Mouse (Mus musculus) hindbrain, embryonic 13.5 days (tissue): ENCODE measurements around the gene Rnf213. TPM values are rescaled to one million over a fixed set of nuclear protein-coding genes. Genes with fewer than 3 reads are reported as not detected.

Experiments
- ATAC-seq: fragments of 200-750 bp; cut with Nextera tagmentation; 2 replicates; pipeline ENCODE4 v1.8.0; 2017; ENCODE audit warnings: moderate TSS enrichment; ENCODE audit not compliant: low FRiP score
- H3K27ac ChIP-seq: fragments of 300-500 bp; sonication (generic); 2 replicates; pipeline ENCODE4 v1.5.1; 2015; ENCODE audit warnings: inconsistent platforms, mild to moderate bottlenecking, moderate library complexity
- H3K27me3 ChIP-seq: fragments of 300-500 bp; sonication (generic); 2 replicates; pipeline ENCODE4 v1.6.1; 2015; ENCODE audit warnings: mild to moderate bottlenecking, inconsistent platforms
- H3K36me3 ChIP-seq: fragments of 300-500 bp; sonication (generic); 2 replicates; pipeline ENCODE4 v1.6.1; 2015; ENCODE audit warnings: mild to moderate bottlenecking, inconsistent platforms
- H3K4me1 ChIP-seq: fragments of 300-500 bp; sonication (generic); replicated peaks from 2 replicates; pipeline ENCODE4 v1.6.1; 2015; ENCODE audit warnings: inconsistent platforms
- H3K4me2 ChIP-seq: fragments of 300-500 bp; sonication (generic); 2 replicates; pipeline ENCODE4 v1.6.1; 2015; ENCODE audit warnings: inconsistent platforms, mild to moderate bottlenecking, moderate library complexity
- H3K4me3 ChIP-seq: fragments of 300-500 bp; sonication (generic); 2 replicates; pipeline ENCODE4 v1.5.1; 2015; ENCODE audit warnings: mild to moderate bottlenecking, inconsistent platforms
- H3K9ac ChIP-seq: fragments of 300-500 bp; sonication (generic); 2 replicates; pipeline ENCODE4 v1.6.1; 2015; ENCODE audit warnings: mild to moderate bottlenecking, inconsistent platforms
- H3K9me3 ChIP-seq: fragments of 300-500 bp; sonication (generic); 2 replicates; pipeline ENCODE4 v1.6.1; 2016; ENCODE audit warnings: inconsistent platforms
- WGBS: fragments of 180-500 bp; shearing (Covaris S2); methylation state at CpG from one replicate; pipeline ENCODE4 v1.1.7; 2015; 5-methylcytosine and 5-hydroxymethylcytosine counted together
- polyA plus RNA-seq: library from polyadenylated mRNA; unstranded; fragments of >200 nt; fragmentation: Nextera tagmentation; extraction: Ambion mirVana; gene quantifications from 2 replicates; pipeline ENCODE4 v1.2.1, GENCODE M21; 2015

Rnf213 gene
- 0.70 and 0.94 TPM in 2 replicates for polyA plus RNA-seq

DNA sequence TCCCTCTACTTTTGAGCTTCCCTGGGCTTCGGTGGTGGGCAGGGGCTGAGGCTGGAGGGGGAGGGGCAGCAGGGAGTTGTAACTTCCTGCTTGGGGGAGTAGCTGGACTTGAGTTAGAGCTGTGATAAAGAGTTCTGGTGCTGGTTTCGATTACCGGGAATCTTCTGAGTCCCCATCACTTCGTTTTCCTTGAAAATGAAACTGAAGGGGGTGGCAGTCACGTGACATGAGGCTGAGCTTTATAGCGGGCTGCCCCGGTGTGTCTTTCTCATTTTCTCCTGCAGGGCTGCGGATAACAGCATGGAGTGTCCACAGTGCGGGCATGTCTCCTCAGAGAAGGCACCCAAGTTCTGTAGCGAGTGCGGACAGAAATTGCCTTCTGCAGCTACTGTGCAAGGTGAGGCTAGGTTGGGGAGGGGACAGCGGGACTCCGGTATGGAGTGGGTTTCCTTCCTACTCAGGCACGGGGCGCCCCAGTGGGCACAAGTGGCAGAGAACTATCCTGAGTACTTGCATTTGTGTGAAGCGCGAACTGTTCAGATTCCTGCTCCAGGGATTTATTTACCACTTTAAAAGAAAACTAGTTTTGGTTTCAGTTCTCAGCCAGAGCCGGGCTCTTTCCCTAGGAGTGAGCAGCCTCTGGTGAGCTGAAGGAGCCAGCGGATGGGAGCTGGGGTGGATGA, at the start of gene Rnf213:
Gene Rnf213, plus strand, starts transcription at position 301 of the 683 bp plus-strand sequence.
- Histone ChIP-seq H3K9ac (peak within 1 kb of the TSS; percentile 60), H3K9me3 (no peaks in the 10 kb centered on the region), H3K4me3 (peak within 1 kb of the TSS; percentile 38), H3K4me1 (peaks cover 32% of the 10 kb centered on the region), H3K27ac (no peak within 1 kb of the TSS), H3K4me2 (peak within 1 kb of the TSS; percentile 59), H3K36me3 (no peaks in the 10 kb centered on the region), H3K27me3 (peaks cover 90% of the 10 kb centered on the region)
- no peak for ATAC-seq
- 2% methylated on average over 19 of the region's 19 CpGs for WGBS

DNA sequence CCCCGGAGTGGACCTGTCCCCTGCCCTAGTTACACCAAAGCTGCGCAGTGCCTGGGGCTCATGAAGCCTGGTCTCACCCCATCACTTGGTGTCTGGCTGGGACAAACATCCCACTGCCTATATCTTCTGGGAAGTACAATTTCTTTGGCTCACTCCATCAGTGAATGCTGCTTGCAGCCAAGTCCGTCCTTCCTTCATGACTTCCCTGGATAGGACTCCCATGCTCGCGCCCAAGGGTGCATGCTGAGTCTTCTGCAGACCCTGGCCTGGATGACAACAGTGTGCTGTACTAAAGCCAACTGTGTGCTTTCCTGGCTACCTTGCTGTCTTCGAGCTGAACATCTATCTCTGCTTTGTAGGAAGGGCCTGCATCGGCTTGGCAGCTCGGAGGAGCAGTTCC, 48.7 kb upstream of the Rnf213 start:
- H3K27ac ChIP-seq, result no peak overlapping the region
- no peak overlapping the region for H3K4me2 ChIP-seq
- no peak overlapping the region for H3K4me3 ChIP-seq
- WGBS, result 89% methylated on average over 8 of the region's 8 CpGs
- ATAC-seq, result no peak
- no peaks in the 10 kb centered on the region for H3K4me1 ChIP-seq
- H3K9ac ChIP-seq, result no peak overlapping the region
- H3K9me3 ChIP-seq, result no peaks in the 10 kb centered on the region
- H3K27me3 ChIP-seq, result no peaks in the 10 kb centered on the region
- no peaks in the 10 kb centered on the region for H3K36me3 ChIP-seq

DNA sequence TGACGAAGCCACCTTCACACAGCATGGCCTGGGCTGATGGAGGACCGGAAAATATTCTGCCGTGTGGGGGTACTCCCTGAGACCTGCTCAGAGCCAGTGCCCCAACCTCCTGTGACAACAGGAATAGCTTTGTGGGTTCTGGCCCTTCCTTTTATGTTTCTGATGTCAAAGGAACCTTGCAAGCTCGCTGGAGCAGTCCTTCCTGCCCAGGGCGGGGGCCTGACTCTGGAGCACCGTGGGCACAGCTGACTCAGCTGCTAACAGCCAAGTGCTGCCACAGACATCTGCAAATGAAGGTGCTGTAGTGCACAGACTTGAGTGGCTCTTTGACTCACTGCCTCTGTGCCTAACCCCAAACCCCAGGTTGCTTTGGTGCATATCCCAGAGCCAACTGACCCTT, 48.0 kb upstream of the Rnf213 start:
- ATAC-seq, result no peak
- Histone ChIP-seq H3K9ac (no peak overlapping the region), H3K4me2 (no peak overlapping the region), H3K27ac (no peak overlapping the region), H3K27me3 (no peaks in the 10 kb centered on the region), H3K9me3 (no peaks in the 10 kb centered on the region), H3K4me1 (no peaks in the 10 kb centered on the region), H3K36me3 (no peaks in the 10 kb centered on the region), H3K4me3 (no peak overlapping the region)
- WGBS, result 71% methylated on average over 6 of the region's 6 CpGs

DNA sequence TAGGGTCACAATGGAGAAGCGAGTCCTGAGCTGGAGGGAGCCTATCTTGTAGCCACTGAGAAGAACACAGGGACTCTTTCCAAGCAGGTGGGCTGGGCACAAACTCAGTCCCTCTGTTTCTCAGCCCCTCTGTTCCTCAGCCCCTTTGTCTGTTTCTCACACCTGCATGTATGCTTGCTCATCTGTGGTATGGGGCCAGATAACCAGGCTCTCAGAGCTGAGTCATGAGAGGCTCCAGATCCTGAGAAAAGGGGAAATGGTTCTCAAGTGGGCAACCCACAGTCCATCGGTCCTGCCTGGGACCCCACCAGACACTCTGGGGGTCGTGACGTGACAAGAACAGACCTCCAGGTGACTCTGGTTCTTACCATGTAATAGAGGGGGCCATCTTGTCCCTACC, 45.8 kb upstream of the Rnf213 start:
- H3K9ac ChIP-seq, result no peak overlapping the region
- no peaks in the 10 kb centered on the region for H3K36me3 ChIP-seq
- no peak overlapping the region for H3K4me3 ChIP-seq
- ATAC-seq, result no peak
- no peaks in the 10 kb centered on the region for H3K9me3 ChIP-seq
- no peaks in the 10 kb centered on the region for H3K4me1 ChIP-seq
- no peaks in the 10 kb centered on the region for H3K27me3 ChIP-seq
- 95% methylated on average over 4 of the region's 4 CpGs for WGBS
- H3K4me2 ChIP-seq, result no peak overlapping the region
- no peak overlapping the region for H3K27ac ChIP-seq

DNA sequence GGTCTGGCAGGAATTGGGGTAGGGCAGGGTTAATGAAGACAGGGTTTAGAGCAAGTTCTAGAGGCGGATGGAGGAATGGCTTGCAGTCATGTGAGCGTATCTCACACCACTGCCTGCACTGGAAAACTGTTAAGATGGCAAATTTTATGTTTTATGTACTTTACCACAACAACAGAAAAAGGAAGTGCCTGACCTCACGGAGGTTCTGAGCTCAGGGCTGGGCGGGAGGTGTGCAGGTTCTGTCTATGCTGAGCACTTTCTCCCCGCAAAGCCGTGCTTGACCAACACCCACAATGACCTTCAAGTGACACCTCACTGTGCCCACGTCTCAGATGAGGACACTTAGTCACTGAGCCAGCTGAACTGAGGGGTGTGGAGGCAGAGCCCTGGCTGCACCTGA, 40.8 kb upstream of the Rnf213 start:
- 0 out of 2 replicates have a peak, but pooled peaks cover 4% of the 10 kb centered on the region for H3K27me3 ChIP-seq
- H3K9me3 ChIP-seq, result no peaks in the 10 kb centered on the region
- no peak overlapping the region for H3K9ac ChIP-seq
- ATAC-seq, result no peak
- H3K4me2 ChIP-seq, result no peak overlapping the region
- no peak overlapping the region for H3K27ac ChIP-seq
- 82% methylated on average over 7 of the region's 7 CpGs for WGBS
- no peaks in the 10 kb centered on the region for H3K36me3 ChIP-seq
- peaks cover 17% of the 10 kb centered on the region for H3K4me1 ChIP-seq
- no peak overlapping the region for H3K4me3 ChIP-seq

DNA sequence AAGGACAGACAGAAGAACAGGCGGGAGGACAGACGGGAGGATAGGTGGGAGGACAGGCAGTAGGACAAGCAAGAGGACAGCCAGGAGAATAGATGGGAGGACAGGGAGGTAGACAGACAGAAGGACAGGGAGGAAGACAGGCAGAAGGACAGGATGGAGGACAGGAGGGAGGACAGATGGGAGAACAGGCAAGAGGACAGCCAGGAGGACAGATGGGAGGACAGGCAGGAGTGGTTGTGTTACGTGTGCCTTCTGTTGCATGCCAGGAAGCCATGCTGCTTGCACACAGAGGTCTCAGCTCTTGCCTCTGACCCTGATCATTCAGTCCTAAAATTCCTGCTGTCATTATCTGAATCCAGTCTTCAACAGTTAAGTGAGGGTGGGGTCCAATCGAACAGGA, 39.0 kb upstream of the Rnf213 start:
- Histone ChIP-seq H3K4me1 (peaks cover 17% of the 10 kb centered on the region), H3K27ac (no peak overlapping the region), H3K36me3 (no peaks in the 10 kb centered on the region), H3K9me3 (no peaks in the 10 kb centered on the region), H3K27me3 (0 out of 2 replicates have a peak, but pooled peaks cover 4% of the 10 kb centered on the region), H3K9ac (no peak overlapping the region), H3K4me2 (no peak overlapping the region), H3K4me3 (no peak overlapping the region)
- 87% methylated on average over 4 of the region's 4 CpGs for WGBS
- ATAC-seq, result no peak

DNA sequence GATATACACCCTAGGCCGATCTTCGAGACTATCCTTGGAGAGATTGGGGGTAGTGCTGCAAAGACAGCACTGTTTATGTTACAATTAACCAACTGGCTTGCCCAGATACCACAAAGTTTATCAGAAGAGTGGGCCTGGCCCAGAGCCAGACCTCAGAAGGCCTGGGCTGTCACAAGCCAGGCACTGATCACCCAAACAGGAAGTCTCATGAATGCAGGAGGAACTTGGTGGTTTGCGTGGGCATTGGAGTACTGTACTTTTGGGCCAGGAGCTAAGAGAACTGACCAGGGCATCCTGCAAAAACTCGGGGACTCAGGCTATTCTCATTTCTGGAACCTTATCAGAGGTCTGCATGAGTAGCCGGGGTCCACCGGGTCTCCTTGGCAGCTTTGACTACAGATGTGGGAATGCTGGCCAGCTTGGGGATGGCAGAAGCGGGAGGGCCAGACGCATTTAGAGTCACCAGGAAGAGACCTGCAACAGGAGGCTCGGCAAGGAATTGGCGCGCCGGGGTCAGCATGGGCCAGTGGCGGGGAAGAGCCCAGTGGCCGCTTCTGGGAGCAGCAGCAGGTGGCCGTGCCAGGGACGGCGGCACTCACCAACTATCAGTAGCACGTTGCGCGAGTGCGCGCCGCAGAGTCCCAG, 38.0 kb upstream of the Rnf213 start:
- peak overlapping the region; percentile 77 for H3K9ac ChIP-seq
- H3K36me3 ChIP-seq, result no peaks in the 10 kb centered on the region
- WGBS, result 9% methylated on average over 23 of the region's 23 CpGs
- 0 out of 2 replicates have a peak overlapping the region, but pooled peaks have one; percentile 8 for H3K27ac ChIP-seq
- H3K9me3 ChIP-seq, result no peaks in the 10 kb centered on the region
- no peak for ATAC-seq
- H3K4me2 ChIP-seq, result peak overlapping the region; percentile 73
- H3K27me3 ChIP-seq, result 0 out of 2 replicates have a peak, but pooled peaks cover 4% of the 10 kb centered on the region
- peaks cover 17% of the 10 kb centered on the region for H3K4me1 ChIP-seq
- peak overlapping the region; percentile 60 for H3K4me3 ChIP-seq

DNA sequence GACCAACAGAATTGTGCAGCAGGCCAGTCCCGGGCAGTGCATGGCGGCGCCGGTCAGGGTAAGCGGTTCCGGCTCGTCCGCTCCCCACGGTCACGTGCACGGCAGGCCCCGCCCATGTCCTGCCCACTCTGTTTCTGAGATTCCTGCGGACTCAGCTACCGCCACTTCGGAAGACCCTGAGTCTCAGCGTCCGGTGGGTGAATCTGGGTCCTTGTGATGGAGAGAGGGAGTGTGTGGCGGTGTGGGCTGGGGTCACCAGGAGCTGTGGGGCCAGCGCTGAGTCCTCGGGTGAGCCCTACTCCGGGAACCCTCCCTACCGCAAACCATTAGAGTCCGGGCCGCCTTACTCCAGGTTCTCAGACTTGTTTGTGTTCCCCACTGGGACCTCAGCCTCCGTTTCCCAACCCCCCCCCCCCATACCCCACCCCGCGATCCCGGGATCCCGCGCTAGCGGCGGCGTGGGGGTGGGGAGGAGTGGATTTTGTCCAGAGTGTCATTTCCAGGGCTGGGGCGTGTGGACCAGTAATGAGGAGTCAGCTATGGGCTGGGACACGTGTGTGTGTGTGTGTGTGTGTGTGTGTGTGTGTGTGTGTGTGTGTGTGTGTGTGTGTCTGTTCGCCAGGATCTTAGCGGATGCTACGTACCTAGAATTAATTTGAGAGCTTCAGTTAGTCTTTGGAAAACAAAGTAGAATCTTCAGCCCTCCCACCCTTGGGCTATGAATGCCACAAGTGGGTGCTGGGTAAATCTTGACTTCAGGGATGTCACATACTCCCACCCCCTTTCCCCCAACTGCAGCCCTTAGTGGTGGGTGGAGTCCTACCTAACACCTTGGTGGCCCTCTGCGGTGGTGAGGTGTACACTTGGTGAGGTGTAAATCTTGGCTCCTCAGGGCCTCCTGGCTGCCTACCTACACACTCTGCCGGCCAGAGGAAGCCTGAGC, 37.2 kb upstream of the Rnf213 start, which contains the start of the genes Sgsh and Slc26a11:
Gene Sgsh, minus strand, starts transcription at position 94 of the 943 bp plus-strand sequence.
Gene Slc26a11, plus strand, starts transcription at position 115 of the 943 bp plus-strand sequence.
- H3K27ac ChIP-seq, result peak within 1 kb of the TSS; percentile 40; the same call in 1 of the 2 replicates
- H3K9me3 ChIP-seq, result no peaks in the 10 kb centered on the region
- peak within 1 kb of the TSS; percentile 77 for H3K9ac ChIP-seq
- peak; percentile 94 for ATAC-seq
- no peaks in the 10 kb centered on the region for H3K36me3 ChIP-seq
- 2% methylated on average over 40 of the region's 40 CpGs for WGBS
- H3K4me3 ChIP-seq, result peak within 1 kb of the TSS; percentile 60
- peaks cover 17% of the 10 kb centered on the region for H3K4me1 ChIP-seq
- peak within 1 kb of the TSS; percentile 73 for H3K4me2 ChIP-seq
- 0 out of 2 replicates have a peak, but pooled peaks cover 4% of the 10 kb centered on the region for H3K27me3 ChIP-seq

DNA sequence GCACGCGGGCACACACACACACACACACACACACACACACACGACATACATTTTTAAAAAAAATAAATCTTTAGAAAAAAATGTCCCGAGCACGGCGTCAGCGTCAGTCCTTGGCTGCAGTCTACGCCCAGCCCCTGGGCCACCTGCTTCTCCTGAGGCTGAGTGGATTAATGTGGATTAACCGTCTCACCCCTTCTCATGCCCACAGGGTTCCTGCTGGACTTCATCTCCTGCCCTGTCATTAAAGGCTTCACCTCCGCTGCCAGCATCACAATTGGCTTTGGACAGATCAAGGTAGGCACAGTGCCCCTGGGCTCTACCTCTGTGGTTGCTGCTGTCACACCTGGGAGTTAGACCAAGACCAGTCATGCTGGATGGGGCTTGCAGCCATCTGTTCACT, 33.8 kb upstream of the Rnf213 start:
- no peak for ATAC-seq
- Histone ChIP-seq H3K9ac (no peak overlapping the region), H3K4me3 (no peak overlapping the region), H3K4me1 (peaks cover 29% of the 10 kb centered on the region), H3K4me2 (no peak overlapping the region), H3K9me3 (no peaks in the 10 kb centered on the region), H3K27ac (no peak overlapping the region), H3K36me3 (no peaks in the 10 kb centered on the region), H3K27me3 (no peaks in the 10 kb centered on the region)
- 94% methylated on average over 10 of the region's 10 CpGs for WGBS

DNA sequence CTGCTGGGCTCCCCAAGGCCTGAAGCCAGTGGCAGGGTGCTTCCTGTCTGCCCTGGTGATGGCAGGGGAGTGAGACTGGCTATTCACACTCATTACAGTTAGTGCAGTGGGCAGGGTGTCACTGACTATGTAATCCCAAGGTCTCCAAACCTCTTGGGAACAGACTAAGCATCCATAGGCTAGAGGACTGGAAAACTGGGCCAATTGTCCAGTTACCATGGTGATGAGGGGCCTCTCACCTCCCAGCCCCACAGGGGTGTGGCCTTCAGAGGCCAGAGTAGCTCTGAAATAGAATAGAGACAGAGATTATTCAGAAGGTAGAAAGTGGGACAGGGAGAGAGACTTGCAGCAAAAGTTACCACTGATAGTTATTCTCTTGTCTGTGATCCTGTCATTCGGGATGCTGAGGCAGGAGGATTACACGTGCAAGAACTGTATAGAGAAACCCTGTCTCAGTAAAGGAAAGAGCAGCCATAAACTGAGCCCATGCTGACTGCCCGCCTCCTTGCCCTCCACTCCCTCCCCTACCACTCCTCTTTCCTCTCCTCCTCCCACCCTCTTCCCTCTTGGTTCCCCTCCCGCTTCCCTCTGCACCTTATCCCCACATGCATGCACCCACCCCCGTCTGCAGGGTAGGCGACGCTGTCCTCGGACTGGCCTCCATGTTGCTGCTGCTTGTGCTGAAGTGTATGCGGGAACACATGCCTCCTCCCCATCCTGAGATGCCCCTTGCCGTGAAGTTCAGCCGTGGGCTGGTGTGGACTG, 29.9 kb upstream of the Rnf213 start:
- Histone ChIP-seq H3K27ac (no peak overlapping the region), H3K4me1 (peaks cover 12% of the 10 kb centered on the region), H3K4me2 (peak overlapping the region; percentile 50), H3K9ac (peak overlapping the region; percentile 53), H3K9me3 (no peaks in the 10 kb centered on the region; the same call in 1 of the 2 replicates), H3K36me3 (0 out of 2 replicates have a peak, but pooled peaks cover 4% of the 10 kb centered on the region), H3K27me3 (no peaks in the 10 kb centered on the region), H3K4me3 (peak overlapping the region; percentile 23)
- peak; percentile 74 for ATAC-seq
- WGBS, result 30% methylated on average over 11 of the region's 11 CpGs

DNA sequence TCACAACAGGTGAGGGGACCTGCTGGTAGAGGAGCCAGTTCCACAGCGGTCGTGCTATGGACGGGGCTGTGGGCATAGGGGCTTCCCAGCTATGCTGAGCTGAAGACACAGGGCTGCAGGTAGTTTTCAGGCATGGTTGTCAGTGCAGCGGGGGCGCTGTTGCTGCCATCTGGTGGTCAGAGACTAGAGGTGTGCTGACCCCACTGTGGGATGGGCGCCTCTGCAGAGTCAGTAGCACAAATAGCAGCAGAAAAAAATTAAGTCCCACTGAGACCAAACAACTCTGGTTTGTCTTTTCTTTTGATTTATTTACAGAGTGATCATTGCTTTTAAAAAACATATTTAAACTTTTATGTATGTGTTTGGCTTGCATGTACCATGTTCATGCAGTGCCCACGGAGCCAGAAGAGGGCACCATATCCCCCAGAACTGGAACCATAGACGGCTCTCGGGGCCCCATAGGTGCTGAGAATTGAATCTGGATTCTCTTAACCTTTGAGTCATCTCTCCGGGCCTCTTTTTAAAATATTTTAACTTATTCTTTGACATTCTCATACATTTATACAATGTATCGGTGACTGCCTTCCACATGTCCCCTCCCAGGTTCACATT, 29.3 kb upstream of the Rnf213 start:
- no peak overlapping the region for H3K27ac ChIP-seq
- 31% methylated on average over 11 of the region's 11 CpGs for WGBS

More for the DNA sequence above, 29.3 kb upstream of the Rnf213 start:
- Histone ChIP-seq H3K4me1 (peaks cover 12% of the 10 kb centered on the region), H3K36me3 (0 out of 2 replicates have a peak, but pooled peaks cover 4% of the 10 kb centered on the region), H3K4me3 (peak overlapping the region; percentile 23), H3K4me2 (peak overlapping the region; percentile 50), H3K9ac (peak overlapping the region; percentile 51), H3K27me3 (no peaks in the 10 kb centered on the region), H3K9me3 (no peaks in the 10 kb centered on the region; the same call in 1 of the 2 replicates)
- peak; percentile 88 for ATAC-seq
